Mouse (Mus musculus): ENCODE measurements around the gene Als2cl.

The Als2cl gene

DNA sequence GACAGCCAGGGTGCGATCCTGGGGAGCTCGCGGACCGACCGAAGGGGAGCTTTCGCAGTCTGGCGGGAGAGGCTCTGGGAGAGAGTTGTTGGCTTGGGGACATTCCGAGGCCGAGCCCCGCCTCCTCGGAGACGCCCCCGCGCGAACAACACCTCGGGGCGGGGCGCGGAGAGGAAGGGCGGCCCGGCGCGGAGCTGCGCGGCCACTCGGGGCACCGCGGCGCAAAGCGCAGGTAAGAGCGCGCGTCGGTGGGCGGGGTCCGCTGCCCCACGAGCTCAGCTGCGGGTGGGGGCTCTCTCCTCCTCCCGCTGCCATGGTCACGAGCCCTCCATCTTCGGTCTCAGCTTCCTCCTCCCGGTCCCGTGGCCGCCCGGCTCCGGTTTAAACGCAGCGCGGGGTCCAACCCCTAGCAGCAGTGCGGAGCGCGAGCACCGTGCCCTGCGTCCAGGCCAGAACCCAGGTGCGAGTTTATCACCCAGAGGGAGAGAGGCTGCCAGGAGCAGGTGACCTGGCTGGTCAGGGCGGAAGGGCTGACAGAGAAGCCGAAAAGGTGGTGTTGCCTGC, 410 bp downstream of the Als2cl start, which contains the start of gene Tmie:
Gene Tmie, minus strand, starts transcription at position 116 of the 564 bp plus-strand sequence.
- DNase-seq (ENCODE audit: extremely low read depth, insufficient read length, low spot score) = peak; percentile 72

DNA sequence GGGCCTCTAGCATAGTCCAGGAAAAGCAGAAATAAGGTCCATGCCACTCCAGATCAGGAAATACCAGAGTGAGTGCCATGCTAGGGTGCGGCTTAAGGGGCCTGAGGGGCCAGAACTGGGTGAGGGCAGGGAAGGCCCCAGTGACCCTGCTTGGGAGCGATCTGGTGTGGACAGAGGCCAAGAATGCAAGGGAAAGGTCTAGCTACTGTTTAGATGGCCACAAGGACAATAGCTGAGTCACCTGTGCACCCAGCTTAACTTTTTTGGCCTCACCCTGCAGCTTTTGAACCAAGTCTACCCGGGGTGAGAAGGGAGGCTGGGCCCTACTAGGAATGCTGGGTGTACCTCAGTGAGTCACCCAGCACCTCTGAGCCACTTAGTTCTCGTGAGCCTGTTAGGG, 1.1 kb downstream of the Als2cl start:
- peak; percentile 59 for DNase-seq (ENCODE audit: extremely low read depth, insufficient read length, low spot score)

DNA sequence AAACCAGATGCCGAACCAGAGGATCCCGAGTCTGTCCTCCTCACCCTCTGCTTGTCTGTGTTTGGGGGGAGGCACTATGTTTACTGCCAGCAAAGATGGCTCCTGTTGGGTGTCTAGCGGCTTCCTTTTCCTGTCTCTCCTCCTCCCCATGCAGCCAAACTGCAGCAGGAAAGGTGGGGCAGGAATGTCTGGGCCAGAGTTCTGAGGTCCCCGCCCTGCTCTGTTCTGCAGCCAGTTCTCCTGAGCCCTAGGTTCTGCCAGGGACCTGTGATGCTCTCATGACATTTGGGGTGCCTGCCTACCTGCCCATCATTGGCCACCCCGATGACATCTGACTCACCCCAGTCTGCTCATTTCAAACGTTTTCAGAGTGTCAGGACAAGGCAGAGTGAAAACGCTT, 2.3 kb downstream of the Als2cl start:
- DNase-seq (ENCODE audit: extremely low read depth, insufficient read length, low spot score) = no peak

DNA sequence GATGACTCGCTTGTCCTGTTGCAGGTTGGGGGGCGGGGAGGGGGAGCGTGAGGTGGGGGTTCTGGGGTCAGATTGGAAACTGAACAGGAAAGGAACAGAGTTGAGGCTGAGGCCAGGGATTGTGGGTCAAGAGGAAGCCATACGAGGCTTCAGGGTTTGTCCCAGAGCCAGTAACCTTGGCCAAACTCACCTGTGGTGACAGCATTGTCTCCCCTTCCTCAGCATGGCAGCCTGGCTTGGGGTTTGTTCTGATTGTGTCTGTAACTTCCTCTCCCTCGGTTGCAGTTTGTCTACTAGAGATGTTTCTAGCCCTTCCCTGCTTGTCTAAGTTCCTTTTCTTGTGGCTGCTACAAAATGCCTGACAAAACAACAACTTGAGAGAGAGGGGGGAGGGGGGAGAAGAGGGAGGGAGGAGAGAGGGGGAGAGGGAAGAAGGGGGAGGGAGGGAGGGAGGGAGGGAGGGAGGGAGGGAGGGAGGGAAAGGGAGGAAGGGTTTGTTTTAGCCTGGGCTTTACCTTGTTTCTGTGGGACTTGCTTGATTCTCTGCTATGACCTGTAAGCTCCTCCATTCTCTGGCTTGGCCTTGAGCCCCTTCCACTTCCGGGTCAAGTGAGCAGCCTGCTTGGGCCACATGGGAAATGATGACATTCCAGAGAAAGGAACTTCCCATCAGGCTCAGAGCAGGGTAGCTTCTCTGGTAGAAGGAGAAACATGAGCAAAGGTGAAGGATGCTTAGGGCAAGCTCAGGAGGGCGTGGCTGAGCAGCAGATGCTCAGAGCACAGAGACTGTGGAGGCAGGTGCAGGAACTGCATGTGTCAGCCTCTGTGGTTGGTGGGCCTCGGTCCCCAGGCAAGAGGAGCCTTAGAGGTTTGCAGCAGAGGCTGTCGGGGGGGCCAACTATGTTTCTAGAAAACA, 8.0 kb downstream of the Als2cl start:
- DNase-seq (ENCODE audit: extremely low read depth, insufficient read length, low spot score) = no peak

DNA sequence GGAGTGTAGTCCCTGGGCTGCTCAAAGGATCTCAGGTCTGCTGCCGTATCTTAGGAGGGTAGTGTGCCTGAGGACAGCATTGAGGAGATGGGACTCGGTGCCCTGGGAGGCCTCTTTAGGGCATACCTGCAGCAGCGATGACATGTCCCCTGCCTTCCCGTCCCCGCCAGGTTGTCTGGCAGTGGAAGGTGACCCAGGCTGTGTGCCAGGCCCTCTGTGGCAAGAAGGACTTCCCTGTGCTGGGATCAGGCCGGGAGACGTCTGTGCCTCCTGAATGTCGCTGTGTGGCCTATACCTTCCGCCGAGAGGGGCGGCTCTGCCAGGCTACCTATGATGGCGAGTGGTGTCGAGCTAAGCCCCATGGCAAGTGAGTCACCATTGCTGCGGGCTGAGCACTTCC, 9.3 kb downstream of the Als2cl start:
- DNase-seq (ENCODE audit: extremely low read depth, insufficient read length, low spot score) = no peak

DNA sequence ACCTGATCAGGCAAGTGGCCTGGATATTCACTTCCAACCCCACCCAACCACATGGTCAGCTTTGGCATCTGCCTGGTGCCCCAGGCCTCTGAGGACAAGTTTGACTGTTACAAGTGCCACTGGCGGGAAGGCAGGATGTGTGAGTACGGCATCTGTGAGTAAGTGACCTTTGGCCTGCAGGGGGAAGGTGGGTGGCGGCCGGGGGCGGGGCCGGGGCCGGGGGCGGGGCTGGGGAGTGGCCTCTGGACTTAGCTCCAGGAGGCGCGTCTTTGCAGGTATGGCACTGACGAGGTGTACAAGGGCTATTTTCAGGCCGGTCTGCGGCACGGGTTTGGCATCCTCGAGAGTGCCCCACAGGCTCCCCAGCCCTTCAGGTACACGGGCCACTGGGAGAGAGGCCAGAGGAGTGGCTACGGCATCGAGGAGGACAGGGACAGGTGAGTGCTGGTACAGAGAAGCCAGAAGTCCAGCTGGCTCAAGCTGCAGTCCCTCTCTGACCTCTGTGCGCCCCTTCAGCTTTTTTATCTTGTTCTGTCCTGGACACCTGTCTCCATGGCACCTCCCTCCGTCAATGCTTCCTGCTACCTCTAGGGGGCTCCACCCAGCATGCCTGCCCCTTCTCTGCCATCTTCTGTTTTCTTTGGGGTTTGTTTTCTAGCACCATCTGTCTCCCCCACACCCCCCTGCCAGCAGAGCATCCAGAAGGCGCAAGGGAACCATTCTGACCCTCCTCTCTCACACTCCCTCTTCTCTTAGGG, 10.5 kb downstream of the Als2cl start:
- no peak for DNase-seq (ENCODE audit: extremely low read depth, insufficient read length, low spot score)

DNA sequence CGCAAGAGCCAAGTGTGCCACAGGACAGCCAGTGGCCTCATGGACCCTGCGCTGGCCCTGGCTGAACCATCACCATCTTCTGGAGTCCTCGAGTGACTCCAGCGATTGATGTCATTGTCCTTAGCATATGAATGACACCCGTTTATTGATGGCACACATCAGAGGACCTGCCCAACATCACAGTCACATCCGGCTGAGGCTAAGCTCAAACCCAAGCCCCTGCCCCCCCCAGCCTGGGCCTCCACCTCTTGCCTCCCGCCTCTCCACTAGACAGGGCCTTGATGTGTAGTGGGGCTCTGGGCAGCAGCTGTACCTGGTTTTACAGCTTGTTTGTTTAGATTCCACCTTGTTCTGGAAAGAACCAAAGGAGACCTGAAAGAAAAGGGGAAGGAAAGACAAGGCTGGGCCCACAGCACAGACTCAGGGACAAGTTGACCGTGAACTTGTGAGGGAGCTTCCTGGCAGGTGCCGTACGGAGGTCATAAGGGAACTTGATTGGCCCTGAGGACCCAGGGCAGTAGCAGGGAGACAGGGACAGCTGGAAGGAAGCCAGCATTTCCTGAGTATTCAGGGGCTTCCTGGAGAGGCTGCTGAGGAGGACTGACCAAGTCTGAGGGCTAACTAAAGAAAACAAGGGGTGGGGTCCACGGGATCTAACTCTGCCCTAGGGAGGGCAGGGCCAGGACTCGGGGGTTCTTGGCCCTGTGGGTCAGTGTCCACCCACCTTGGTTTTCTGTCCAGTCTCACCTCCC, 11.6 kb downstream of the Als2cl start:
- no peak for DNase-seq (ENCODE audit: extremely low read depth, insufficient read length, low spot score)

DNA sequence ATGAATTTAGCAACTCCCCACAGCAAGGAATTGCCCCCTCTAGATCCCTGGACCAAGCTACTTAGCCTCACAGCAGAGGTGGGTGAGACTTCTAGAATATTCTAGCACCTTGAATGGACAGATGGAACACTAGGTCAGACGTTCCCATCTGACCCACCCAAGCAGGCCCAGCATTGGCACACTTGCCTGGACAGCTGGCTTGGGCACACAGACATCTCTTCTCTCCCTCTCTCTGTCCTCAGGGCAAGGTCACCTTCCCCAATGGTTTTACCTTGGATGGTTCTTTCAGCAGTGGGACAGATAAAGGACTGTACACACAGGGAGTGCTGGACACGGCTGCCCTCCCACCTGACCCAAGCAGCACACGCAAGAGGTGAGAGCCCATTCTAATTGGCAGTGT, 12.9 kb downstream of the Als2cl start:
- no peak for DNase-seq (ENCODE audit: extremely low read depth, insufficient read length, low spot score)

DNA sequence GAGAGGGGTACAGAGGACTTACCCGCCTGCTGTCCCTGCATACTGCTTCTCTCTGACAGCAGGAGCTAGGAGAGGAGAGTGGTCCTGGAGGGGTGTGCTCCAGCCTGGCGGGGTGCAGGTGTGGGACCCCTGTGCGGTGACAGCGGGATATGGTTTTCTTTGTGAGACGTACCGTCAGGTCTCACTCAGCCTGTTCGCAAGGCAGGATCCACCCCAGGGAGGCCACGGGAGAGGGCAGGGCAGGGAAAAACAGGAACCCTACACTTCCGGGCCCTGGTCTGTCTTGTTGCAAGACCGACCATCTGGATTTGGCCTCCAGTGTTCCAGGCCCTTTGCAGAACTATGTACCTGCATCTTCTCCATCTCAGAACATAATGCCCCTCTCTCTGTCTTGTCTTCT, 13.8 kb downstream of the Als2cl start:
- no peak for DNase-seq (ENCODE audit: extremely low read depth, insufficient read length, low spot score)

DNA sequence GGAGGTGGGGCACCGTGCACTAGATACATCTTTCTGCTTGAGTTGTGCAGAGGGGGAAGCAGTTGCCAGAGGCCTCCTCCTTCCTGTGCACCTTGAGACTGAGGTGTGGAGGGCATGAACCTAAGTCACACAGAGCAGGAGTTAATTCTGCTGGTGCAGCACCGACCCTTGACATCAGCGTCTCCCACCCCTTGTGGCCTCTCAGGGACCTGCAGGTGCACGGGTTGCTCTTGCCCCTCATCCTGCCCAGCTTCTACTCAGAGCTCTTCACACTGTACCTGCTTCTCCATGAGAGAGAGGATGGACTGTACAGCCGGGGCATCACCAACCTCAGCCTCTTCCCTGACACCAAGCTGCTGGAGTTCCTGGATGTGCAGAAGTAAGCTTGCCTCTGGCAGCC, 15.8 kb downstream of the Als2cl start:
- no peak for DNase-seq (ENCODE audit: extremely low read depth, insufficient read length, low spot score)

DNA sequence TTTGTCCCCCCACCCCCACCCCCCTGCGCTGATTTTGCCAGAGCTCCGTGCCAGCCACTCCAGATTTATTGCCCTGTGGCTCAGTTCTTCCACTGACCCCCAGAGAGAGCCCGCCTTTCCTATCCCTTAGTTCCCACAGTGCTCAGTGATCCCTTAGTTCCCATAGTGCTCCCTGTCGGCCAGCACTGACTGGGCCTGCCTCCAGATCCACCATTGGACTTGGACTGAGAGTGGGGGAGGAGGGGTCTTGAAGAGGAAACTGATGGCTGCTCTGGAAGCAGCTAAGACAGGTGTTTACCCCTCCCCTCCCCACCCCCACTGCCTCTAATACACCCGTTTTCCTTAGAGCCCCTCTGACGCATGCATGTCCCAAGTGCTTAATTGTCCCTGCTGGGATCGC, 16.3 kb downstream of the Als2cl start:
- DNase-seq (ENCODE audit: extremely low read depth, insufficient read length, low spot score) = no peak

DNA sequence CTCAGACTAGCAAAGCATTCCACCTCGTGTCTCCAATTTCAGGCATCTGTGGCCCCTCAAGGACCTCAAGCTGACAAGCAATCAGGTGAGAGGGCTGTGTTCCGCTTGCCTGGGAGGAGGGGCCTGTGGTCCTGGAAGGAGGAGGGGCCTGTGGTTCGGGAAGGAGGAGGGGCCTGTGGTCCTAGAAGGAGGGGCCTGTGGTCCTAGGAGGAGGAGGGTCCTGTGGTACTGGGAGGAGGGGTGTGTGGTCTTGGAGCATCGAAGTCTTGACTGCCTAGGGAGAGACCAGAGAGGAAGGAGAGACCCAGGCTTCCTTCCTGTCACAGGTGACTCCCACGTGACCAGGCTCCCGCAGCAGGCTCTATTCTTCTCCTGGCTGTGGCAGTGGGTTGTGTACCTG, 16.9 kb downstream of the Als2cl start:
- no peak for DNase-seq (ENCODE audit: extremely low read depth, insufficient read length, low spot score)

DNA sequence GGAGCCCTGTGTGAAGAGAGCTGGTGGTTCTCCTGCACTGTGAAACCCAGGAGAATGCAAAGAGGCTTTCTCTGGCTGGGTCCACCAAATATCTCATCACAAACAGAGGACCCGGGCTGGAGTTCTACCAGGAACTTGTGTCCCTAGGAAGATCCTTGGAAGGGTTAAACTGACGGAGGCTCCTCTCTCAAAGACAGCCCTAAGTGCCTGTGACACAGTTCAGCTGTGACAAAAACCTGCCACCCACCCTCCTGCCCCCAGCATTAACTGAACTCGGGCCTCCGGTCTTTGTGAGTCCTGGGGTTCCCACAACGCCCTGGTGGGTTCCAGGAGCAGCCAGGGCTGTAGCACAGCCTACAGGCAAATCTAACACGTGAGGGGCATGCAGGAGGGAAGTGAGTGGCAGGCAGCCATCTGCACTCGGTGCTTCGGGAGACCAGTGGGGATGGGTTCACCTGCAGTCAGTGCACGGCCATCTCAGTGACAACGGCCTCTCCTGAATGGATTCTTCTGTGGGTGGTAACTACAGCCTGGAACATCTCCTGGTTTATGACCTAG, 19.9 kb downstream of the Als2cl start:
- DNase-seq (ENCODE audit: extremely low read depth, insufficient read length, low spot score) = no peak

DNA sequence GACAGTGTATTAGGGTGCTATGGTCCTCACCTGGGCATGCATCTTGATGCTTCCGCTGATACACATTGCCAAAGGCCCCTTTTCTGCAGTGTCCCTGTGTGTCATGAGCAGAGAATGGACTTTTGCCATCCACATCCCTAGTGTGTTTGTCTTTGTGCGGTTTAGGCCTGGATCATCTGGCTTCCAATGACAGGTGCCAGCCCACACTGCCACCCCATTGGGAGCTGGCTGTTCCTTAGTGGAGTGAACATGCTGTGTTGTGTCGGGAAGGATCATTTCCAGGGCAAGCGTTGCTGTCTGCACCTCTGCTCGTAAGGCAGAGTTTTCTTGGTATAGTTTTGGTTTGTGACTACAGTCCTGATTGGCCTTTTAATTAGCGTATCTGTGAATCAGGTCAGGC, 21.5 kb downstream of the Als2cl start:
- no peak for DNase-seq (ENCODE audit: extremely low read depth, insufficient read length, low spot score)

DNA sequence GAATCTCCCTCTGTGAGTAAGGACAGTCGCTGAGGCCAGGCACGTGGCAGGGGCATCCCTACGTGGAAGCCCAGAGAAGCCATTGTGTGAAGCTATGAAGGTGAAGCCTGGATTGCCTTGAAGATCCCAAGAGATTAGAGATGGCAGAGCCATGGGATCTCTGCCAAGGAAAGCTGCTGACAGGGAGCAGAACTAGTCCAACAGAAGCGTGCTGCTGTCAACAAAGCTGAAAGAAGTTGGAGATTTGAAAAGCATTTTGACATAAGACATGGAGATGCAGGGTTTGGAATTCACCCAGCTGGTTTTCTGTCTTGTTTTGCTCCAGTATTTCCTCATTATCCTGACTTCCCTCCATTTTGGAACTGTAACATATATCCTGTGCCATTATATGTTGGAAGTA, 22.6 kb downstream of the Als2cl start:
- no peak for DNase-seq (ENCODE audit: extremely low read depth, insufficient read length, low spot score)

DNA sequence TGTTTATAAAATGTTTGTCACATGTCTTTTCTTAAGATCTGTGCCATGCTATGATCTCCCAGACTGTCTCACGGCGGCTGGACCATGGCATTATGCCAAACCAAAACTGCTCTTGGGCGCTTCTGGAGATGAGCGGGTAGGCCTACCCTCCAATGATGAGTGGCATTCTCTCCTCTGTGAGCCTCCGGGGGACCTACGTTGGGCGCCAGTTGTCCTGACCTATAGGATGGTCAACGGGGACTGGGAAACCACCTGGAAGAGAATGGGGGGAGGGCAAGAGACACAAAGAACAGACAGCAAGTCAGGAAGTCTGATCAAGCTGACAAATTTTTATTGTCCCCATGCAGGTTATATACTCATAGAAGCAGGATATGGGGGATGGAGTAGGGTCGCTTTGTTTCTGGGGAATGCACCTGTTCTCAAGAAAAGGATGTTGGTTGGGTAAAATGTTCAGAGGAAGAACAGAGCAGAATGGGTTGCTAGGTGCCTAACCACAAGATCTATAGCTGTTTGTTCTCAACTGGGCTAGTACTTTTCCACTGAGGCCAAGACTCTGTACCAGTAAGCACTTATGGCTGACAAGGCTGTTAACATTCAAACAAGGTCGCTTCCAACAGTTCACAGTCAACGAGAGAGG, 27.6 kb downstream of the Als2cl start:
- no peak for DNase-seq (ENCODE audit: extremely low read depth, insufficient read length, low spot score)

DNA sequence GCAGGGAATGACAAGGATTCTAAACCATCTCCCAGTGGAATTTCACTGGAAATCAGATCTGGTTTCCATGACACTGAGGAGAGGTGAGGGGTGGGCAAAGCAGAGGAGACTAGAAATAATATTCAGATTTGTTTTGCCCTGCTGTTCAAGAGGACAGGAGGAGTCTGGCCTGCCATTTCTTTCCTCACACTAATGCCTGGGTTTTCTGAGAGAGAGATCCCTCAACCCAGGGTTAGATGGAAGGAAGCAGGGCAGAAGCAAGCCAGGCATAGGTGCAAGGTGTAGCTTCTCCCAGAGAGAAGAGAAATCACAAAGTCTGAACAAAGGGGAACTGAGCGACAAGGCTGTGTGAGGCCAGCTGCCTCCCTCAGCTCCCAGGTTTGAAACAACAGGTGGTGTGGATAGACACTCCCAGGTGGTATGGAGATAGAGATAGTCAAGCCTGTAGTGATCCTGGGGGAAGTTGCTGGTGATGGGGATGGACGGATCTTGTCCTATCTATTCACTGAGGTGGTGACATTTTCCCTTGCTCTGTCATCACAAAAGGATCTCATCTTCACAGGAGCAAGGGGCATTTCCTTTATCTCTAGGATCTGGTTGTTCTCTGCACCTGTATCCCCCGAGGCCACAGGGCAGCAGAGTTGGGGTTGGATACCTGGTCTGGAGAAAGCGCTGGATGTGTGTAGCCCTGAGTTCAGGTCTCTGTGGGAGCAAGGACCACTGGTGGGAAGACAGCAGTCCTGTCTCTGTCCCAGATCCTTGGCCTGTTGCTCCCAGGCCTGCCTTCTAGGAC, 28.4 kb downstream of the Als2cl start:
- no peak for DNase-seq (ENCODE audit: extremely low read depth, insufficient read length, low spot score)

DNA sequence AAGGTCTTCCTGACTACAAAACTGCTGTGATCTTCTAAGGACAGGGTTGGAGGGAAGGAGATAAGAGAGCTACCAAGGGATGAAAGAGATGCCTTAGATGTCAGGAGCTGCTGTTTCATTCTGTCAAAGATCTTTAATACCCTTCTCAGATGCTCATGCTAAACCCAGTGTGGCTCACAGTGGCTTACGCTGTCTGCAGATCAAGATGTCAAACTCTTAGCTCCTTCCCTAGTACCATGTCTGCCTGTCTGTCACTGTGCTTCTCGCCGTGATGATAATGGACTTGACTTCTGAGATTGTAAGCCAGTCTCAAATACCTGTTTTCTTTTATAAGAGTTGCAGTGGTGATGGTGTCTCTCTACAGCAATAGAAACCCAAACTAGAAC, 29.0 kb downstream of the Als2cl start:
- no peak for DNase-seq (ENCODE audit: extremely low read depth, insufficient read length, low spot score)

DNA sequence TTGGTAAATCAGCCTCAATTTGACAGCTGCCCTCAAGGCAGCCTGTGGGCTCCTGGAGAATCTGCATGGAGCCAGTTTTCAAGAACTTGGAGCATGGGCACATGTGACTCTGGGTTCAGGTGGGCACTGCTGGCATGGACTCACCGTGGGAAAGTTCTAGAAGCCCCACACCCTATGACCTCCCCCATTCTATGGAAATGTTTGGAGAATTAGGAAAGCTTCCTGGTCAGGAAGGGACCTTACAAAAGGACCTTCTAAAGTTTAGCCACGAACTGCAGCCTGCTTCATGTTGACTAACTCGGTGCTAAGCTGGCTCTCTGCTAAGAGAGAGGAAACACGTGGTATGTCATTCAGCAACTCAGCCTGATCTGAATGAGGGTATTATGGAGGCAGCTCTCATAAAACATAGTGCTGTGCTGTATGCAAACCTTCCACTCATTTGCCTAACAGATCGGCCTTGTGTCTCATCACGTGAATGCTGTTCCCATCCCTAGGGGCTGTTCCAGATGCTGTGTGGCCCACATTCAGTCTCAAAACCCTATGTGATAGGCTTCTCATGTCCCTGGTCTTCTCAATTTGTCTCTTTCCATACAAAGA, 29.8 kb downstream of the Als2cl start:
- DNase-seq (ENCODE audit: extremely low read depth, insufficient read length, low spot score) = no peak
